Mouse (Mus musculus) liver, adult 2 months (tissue): ENCODE data around the gene Cox14.

Experiments used
- CTCF ChIP-seq: fragments of 200-500 bp; IDR thresholded peaks from 2 replicates; pipeline ENCODE4 v1.5.1; 2011; ENCODE audit warnings: low read depth, low read length, control low read depth
- POLR2A ChIP-seq: fragments of 200-500 bp; IDR thresholded peaks from 2 replicates; pipeline ENCODE4 v1.6.1; 2011; ENCODE audit warnings: low read length, control low read depth; ENCODE audit not compliant: insufficient read depth; ENCODE audit errors: extremely low read depth

GRCm38 (mm10) chr15:99771601-99772276 lies 46.3 kb downstream of the Cox14 start:
- TF ChIP-seq CTCF = no peak
- TF ChIP-seq POLR2A = no peak
